Mouse (Mus musculus) kidney, postnatal 4 days (tissue): ENCODE data around the gene Olfr764-ps1.
A peak's percentile ranks its signal among the peaks of the same experiment; 100 is the strongest.
"Not testable (repeated sequence)": the region's sequence is repeated elsewhere in the genome, so short reads cannot be mapped to it uniquely, and the experiment has no call there.

Experiments used
- DNase-seq, 2 experiments: peaks; one replicate each; pipeline ENCODE4 v3.0.0; 2021; ENCODE audit warnings: mixed read lengths in 2 of 2

Olfr764-ps1 gene

DNA sequence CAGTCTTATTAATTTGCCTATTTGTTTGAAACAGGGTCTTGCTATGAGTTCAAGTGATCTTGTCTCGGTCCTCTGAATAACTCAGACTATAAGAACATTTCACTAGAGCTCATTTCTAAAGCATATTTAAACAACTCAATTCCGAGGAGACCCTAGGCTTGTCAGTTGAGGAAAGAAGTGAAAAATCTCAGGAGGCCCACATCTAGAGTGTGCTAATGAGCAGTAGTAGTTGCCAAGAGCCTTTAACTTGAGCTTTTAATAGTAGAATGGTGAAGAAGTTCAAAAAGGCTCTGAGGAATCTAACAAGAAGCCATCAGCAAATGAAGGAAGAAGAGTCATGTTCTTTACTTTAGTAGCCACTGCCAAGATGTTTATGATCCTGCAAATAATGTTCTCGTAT is at the start of gene Olfr764-ps1:
TSS of gene Olfr764-ps1 (minus strand) at position 101 of the 400 bp plus-strand sequence.
- no peak for DNase-seq

DNA sequence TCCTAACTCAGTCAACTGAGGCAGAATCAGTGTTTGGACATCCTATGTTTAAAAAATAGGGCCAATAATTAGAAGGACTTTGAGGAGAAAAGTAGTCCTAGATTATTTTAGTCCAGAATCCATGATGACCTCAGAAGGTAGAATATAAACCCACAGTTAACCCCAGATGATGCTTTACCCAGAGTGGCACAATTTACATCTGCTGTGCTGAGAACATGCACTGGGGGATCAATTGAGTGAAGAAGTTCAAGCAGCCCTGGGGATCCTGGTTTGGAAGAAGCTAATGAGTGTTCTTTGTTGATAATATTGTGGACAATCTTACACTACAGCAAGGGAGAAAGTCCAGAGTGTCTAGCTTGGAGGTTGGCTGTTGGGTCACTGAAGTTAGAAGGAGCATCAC is 43.1 kb upstream of the Olfr764-ps1 start, which contains the start of gene Olfr767:
TSS of gene Olfr767 (minus strand) at position 101 of the 400 bp plus-strand sequence.
- DNase-seq = not testable (repeated sequence)

DNA sequence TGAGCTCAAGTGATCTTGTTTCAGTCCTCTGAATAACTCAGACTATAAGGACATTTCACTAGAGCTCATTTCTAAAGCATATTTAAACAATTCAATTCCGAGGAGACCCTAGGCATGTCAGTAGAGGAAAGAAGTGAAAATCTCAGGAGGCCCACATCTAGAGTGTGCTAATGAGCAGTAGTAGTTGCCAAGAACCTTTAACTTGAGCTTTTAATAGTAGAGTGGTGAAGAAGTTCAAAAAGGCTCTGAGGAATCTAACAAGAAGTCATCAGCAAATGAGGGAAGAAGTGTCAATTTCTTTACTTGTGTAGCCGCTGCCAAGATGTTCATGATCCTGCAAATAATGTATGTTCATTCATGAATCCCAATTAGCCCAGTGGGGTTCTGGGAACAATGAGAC is 29.2 kb upstream of the Olfr764-ps1 start, which contains the start of gene Olfr766-ps1:
TSS of gene Olfr766-ps1 (minus strand) at position 101 of the 400 bp plus-strand sequence.
- DNase-seq = no peak

DNA sequence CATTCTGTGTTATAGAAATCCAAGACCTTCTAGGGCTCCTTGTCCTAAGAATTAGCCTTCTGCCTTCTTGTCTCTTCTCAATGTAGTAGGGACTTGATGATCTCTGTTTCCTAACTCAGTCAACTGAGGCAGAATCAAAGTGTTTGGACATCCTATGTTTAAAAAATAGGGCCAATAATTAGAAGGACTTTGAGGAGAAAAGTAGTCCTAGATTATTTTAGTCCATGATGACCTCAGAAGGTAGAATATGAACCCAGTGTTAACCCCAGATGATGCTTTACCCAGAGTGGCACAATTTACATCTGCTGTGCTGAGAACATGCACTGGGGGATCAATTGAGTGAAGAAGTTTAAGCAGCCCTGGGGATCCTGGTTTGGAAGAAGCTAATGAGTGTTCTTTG is 10.2 kb upstream of the Olfr764-ps1 start, which contains the start of gene Olfr765:
TSS of gene Olfr765 (minus strand) at position 101 of the 400 bp plus-strand sequence.
- not testable (repeated sequence) for DNase-seq

DNA sequence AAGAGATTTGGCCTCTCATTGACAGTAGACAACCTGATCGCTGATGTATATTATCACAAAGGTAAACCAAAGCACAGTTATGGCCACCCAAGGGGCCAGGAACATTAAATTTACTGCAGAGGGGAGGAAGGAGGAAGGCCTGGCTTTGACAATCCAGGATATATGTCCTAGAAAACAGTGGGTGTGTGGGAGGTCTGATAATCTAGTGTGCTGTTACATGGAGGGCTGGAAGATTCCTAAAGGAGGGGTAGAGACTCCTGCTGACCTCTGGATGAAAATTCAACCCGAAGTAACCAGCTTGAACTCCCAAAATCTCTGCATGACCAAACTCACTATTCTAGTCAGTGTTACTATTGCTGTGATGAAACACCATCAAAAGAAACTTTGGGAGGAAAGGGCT is 11.4 kb downstream of the Olfr764-ps1 start:
- DNase-seq = no peak

DNA sequence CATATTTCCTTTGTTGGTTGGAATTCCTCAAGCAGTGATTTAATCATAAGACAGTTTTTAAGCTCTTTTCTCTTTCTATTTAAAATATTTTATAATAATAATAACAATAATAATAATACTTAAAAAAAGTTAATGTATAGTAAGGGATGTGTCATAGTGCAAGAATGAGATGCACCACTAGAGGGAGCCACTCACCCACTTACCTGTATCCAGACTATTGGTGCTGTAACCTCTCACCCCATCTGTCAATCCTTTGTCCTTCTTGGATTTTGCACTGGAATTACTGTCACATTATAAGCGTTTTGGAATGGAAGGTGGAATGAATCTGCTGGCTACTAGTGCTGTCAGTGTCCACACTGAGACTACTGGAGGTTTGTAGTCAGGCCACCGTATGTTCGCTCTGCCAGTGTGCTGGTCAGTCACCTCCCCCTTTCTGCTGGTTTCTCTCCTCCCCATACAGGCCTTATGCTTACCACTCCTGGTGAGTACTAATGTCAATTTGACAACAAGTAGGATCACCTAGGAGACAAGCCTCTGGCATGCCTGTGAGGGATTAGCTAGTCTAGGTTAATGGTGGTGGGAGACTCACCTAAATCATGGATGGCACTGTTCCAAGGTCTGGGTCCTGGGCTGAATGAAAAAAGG is 13.6 kb downstream of the Olfr764-ps1 start:
- DNase-seq = peak; percentile 49 to 61

DNA sequence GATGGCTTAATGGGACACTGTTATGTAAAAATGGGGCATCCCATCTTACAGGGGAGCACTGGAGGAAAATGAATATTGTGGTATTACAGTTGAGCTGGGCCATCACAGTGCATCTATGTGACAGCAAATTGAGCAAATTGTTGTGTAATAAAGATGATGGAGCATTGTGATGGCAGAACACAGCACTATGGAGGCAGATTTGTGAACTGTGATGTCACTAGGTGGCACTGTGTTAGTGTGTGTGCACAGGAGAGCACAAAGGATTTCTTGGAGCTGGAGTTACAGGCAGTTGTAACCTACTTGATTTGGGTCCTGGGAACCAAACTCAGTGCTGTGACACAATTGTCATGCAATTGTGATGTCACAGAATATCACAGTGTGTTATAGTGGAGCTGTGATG is 16.4 kb downstream of the Olfr764-ps1 start:
- DNase-seq = no peak

DNA sequence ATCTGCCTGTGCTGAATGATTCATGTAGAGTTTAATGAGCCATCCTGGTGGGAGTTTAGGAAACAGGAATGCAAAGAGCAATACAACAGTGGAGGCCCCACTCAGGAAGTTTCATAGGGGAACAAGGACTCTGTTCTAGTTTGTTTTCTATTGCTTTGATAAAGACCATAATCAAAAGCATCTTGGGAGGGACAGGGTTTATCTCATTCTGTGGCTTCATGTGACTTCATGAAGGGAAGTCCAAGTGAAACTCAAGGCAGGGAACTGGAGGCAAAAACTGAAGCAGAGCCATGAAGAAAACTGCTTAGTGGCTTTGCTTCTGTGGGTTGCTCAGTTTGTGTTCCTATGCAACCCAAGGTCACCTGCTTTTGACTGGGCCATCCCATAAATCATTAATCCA is 25.2 kb downstream of the Olfr764-ps1 start:
- no peak for DNase-seq

DNA sequence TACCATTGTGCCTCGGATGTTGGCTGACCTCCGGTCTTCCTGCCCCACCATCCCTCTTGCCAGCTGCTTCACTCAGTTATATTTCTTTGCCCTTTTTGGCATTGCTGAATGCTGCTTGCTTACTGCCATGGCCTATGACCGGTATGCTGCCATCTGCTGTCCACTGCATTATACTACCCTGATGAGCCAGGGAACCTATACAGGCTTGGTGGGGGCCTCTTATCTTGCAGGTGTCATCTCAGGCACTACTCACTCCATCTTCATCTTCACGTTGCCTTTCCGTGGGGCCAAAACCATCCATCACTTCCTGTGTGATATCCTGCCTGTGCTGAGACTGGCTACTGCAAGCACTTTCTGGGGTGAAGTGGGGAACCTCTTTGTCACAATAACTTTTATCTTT is 28.2 kb downstream of the Olfr764-ps1 start:
- not testable (repeated sequence) for DNase-seq

DNA sequence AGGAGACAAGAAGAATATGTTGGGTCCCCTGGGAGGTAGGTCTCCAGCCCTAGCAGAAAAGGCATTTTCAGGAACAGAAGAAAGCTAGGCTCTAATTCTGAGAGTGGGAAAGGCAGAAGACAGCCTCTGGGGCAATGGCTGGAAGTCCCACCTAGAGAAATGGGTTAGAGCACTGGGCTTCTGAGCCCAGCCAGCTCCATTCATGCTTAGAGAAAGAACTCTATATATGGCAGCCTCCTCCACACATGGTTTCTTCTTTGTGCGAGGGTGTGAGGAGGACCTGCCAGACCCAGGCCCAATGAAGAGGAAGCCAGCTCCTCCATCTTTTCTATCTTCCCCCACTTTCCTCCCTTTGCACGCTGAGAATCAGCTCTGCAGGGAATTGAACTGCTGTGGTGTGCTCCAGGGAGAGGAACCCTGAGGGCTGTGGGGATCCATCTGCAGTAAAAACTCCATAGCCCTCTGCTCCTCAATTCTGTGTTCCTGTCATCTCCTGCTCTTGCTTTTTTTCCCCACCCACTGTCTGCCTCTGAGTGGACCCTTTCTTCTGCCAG is 29.3 kb downstream of the Olfr764-ps1 start, which contains the start of gene Olfr763:
TSS of gene Olfr763 (plus strand) at position 504 of the 554 bp plus-strand sequence.
- no peak for DNase-seq

DNA sequence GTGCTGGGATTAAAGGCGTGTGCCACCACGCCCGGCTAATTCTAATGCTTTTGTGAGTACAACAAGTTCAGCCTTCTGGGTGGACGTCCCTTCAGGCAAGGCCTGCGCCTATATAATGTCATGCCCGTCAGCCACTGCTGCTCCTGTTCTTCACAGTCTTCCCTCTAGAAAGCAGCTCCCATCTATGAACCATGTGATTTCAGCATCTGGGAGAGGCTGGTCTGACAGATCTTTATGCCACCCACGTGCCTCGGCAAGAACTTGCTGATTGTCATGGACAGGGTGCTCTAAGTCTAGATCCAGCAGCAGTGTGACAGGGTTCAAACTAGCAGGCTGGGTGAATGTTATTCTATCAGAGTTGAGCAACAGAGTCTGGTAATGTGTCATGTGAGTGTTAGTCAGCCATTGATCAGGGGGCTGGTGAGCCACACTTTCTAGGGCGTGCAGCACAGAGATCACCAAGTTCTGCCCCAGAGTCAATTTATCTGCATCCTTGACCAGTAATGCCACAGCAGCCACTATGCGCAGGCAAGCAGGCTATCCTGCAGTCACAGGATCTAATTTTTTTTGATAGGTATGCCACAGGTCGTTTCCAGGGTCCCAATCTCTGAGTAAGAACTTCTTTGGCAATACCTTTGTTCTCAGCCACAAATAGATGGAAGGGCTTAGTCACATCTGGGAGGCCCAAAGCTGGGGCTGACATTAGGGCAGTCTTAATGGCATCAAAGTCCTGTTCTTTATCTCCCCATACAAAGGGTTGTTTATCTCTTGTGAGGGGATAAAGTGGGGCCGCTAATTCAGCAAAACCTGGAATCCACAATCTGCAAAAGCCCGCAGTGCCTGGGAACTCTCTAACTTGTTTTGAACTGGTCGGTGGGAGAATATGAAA is 35.4 kb downstream of the Olfr764-ps1 start:
- DNase-seq = no peak

DNA sequence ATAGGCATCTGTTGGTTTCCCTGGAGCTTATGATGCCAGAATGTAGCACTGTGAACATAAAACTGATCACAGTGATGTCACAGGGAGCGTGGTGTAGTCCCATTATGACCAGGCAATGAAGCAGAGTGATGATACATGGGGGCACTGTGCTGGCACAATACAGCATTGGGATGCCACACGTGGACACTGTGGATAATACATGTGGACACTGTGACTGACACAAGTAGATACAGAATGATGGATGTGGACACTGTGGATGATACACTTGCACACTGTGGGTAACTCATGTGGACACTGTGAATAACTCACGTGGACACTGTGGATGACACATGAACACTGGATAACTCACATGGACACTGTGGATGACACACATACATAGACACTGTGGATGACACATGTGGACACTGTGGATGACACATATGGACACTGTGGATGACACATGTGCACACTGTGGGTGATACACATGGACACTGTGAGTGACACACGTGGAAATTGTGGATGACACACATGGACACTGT is 43.1 kb downstream of the Olfr764-ps1 start:
- no peak for DNase-seq

DNA sequence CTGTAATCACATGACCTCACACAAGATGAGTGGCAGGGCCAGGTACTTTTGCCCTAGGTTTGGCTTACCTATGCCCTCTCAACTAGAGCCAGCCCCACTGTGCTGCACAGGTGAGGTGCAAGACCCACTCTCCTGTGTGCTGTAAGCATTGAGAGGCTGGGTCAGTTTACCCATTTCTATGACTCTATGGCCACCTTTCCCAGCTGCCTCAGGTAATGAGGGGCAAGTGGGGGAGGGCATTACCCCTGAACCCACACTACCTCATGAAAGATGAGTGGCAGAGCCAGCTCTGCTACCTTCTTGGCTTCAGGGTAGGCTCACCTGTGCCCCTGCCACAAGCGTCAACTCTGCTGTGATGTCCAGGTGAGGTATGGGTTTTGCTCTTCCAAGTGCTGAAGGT is 43.9 kb downstream of the Olfr764-ps1 start:
- DNase-seq = no peak

DNA sequence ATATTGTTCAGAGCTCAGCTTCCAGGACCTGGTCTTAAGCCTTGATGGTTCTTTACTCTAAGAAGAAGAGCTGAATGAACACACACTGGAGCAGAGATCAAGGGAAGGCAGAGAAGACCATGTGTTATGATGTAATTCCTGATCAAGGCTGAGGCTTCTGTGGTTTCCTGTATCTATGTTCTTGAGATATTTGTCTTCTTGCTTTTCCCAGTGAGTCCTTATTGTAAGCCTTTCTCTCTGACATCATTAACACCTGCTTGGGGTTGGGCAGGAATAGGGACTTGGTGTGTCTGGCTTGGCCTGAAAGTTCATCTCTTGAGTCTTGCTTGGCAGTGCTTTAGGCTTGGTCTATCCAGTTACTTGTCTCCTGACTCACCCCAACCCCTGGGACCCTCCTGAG is 48.7 kb downstream of the Olfr764-ps1 start:
- DNase-seq = no peak

DNA sequence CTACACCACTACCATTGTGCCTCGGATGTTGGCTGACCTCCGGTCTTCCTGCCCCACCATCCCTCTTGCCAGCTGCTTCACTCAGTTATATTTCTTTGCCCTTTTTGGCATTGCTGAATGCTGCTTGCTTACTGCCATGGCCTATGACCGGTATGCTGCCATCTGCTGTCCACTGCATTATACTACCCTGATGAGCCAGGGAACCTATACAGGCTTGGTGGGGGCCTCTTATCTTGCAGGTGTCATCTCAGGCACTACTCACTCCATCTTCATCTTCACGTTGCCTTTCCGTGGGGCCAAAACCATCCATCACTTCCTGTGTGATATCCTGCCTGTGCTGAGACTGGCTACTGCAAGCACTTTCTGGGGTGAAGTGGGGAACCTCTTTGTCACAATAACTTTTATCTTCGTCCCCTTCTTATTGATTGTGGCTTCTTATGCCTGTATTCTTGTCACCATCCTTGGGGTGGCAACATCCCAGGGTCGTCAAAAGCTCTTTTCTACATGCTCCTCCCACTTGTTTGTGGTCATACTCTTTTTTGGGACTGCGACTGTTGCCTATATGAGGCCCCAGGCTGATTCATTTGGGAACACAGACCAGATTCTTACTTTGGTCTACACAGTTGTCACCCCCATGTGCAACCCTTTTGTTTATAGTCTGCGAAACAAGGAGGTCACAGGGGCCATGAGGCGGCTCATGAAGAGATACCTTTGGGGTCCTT is 49.4 kb downstream of the Olfr764-ps1 start:
- DNase-seq = not testable (repeated sequence)

DNA sequence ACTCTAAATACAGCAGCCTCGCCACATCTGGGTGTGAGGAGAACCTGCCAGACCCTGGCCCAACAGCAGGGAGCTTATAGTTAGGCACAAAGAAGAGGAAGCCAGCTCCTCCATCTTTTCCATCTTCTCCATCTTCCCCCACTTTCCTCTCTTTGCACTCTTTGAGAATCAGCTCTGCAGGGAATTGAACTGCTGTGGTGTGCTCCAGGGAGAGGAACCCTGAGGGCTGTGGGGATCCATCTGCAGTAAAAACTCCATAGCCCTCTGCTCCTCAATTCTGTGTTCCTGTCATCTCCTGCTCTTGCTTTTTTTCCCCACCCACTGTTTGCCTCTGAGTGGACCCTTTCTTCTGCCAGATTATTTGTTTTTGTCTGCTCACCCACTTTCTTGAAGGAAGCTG is 50.6 kb downstream of the Olfr764-ps1 start, which contains the start of gene Olfr9:
TSS of gene Olfr9 (plus strand) at position 301 of the 400 bp plus-strand sequence.
- not testable (repeated sequence) for DNase-seq
